Mouse (Mus musculus) liver, embryonic 14.5 days (tissue): ENCODE measurements around the gene Fam118a.

Source experiments
- CTCF ChIP-seq: IDR thresholded peaks from 2 replicates; pipeline ENCODE4 v1.5.1; 2016; ENCODE audit warnings: antibody characterized with exemption, low read depth, control low read depth
- EP300 ChIP-seq: IDR thresholded peaks from 2 replicates; pipeline ENCODE4 v1.6.1; 2016; ENCODE audit warnings: antibody characterized with exemption, low read depth

- TF ChIP-seq CTCF (no peak), EP300 (no peak)
These were observed 33.7 kb upstream of the Fam118a start for GRCm38 (mm10) chr15:84995041-84995440.
